Mouse (Mus musculus): ENCODE measurements at regions not wholly inside any gene's neighbourhood (a gene's known extent, or its start where the extent isn't known, plus 50 kb on each side); places are given as distances from the start of the nearest gene placed in this dataset.

DNA sequence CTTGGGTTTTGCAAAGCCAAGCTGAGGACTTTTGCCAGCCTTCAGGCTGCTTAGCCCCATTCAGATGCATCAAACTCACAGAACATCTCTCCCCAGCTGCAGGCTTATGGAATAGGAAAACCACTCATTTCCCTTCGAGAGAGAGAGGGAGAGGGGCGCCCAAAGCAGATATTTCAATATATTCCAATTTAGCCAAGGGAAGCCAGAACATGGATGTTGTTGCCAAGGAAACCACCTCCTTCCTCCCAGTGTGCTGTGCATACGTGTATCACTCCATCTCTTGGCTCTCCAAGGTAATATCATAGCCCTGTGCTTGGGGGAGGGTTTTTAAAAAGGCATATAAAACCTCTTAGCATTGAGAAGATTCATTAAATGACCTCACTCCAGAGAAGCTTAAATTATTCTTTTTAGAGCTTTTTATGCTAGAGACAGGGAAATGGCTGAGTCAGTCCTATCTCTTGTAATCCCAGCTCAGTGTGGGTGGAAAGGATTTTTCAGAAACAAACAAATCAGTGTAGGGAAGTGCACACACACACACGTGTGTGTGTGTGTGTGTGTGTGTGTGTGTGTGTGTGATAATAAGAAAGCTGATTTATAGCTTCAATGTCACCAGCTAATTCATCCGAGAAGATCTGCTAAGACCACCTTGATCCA lies 245.1 kb downstream of the Rps24 start:
- no peak for ATAC-seq (ENCODE audit: extremely low read depth, insufficient number of reproducible peaks, low FRiP score, poor library complexity, severe bottlenecking)

DNA sequence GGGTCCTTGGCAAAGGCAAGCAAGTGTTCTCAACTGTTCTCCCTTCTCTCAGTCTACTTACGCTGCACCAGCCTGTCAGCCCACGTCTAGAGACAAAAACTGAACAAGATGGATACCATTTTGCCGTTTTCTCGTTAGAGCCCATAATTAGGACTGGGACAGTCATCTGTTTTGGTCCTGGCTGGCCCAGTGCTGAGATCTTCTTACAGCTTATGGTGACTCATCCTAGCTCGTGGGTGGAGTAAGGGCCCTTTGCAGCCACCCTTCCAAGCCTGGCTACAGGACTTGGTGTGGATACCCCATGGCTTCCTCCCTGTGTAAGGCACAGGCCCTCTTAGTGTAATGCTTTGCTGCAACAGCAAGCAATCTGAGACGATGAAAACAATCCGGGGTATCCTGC lies 246.4 kb downstream of the Rps24 start:
- no peak for ATAC-seq (ENCODE audit: extremely low read depth, insufficient number of reproducible peaks, low FRiP score, poor library complexity, severe bottlenecking)

DNA sequence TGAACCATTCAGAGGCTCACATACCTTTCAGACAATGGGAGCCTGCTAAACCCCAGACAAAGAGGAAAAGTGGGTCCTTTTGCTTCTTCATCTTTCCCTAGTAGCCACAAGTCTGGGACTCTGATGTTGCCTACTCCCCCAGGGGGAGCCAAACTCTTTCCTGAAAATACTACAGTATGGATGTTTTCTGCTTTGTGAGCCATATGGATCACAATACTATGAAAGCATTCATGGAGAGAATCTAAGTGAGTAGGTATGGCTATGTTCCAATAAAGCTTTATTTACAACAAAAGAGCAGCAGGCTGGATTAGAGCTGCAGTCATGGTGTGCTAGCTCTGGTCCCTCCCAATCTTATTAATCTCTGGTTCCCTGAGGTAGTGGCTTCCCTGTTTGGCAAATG lies 251.9 kb downstream of the Rps24 start:
- ATAC-seq (ENCODE audit: extremely low read depth, insufficient number of reproducible peaks, low FRiP score, poor library complexity, severe bottlenecking), result no peak

DNA sequence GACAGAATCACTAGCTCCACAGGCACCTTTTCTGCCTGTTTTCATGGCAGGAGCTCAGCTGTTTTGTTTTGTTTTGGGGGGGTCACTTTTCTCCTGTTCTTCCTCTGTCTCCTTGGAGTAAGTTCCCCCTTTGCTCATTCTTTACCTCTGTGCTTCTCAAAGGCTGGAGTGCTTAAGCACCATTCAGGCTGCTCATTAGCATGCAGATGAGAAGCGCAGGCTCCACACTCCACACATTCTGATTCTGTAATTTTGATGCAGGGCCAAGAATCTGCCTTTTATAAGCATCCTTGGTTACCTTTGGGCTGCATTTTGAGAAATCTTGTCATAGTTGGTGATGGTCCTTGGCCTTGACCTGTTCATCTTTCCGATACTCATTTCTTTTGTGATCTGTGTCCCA lies 257.5 kb downstream of the Rps24 start:
- no peak for ATAC-seq (ENCODE audit: extremely low read depth, insufficient number of reproducible peaks, low FRiP score, poor library complexity, severe bottlenecking)

DNA sequence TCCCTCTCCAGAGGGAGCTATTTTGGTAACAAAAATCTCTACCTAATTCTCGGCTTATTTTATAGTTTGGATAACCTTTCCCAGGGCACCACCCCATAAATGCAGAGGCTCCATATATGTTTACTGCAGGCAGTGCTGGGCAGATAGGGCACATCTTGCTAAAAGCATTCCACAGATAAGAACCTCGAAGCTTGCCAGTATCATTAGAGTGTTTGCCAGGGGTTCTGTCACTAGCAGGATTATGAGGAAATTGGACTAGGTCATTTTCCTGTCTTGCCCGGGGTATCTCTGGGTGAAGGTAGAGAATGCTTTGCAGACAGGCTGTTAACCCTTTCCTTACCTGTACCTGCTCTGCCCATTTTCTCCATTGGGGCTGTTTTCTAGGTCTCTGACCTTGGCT lies 258.8 kb downstream of the Rps24 start:
- no peak for ATAC-seq (ENCODE audit: extremely low read depth, insufficient number of reproducible peaks, low FRiP score, poor library complexity, severe bottlenecking)

DNA sequence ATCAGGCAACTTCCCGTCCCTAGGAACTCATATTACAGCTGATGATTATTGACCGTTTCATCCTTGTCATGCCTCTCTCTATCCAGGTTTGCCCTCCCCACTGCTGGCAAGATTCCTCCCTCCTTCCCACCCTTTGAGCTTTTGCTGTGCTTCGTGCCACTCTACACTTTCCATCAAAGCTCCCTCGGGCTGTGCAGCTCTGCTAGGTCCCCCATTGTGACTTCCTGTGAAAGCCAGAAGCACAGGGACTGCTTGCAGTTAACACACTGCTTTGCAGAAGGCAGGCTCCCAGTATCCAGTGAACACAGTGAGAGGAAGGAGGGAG lies 260.5 kb downstream of the Rps24 start:
- no peak for ATAC-seq (ENCODE audit: extremely low read depth, insufficient number of reproducible peaks, low FRiP score, poor library complexity, severe bottlenecking)

DNA sequence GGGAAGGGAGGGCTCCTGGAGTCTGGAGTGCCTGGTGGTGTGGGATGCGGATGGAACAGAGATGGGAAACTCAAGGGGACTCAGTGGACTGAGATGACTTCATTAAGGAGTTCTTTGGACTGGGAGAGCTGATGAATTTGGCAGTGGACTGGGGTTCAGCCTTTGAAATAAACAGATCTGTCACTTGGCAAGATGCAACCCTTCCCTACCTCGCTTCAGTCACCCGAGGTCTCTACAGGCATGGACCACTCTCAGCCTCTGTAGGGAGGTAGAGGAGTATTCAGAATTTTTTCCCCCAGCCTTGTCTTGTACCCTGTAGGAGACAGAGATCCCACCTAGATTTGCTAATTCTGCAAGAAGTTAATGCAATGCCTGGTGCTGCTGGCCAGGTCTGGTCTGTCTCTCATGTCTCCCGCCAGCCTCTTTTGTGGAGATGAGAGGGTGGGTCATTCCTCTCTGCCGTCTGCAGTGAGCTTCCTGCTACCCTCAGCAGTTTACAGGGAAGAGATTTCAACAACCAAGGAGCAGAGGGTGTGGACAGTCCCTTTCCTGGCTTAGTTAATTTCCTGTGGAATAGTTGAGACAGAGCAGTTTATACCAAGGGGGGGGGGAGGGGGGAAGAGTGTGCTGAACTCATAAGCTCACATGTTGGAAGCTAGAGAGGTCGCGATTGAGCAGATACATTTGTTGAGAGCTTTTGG lies 261.0 kb downstream of the Rps24 start:
- no peak for ATAC-seq (ENCODE audit: extremely low read depth, insufficient number of reproducible peaks, low FRiP score, poor library complexity, severe bottlenecking)

DNA sequence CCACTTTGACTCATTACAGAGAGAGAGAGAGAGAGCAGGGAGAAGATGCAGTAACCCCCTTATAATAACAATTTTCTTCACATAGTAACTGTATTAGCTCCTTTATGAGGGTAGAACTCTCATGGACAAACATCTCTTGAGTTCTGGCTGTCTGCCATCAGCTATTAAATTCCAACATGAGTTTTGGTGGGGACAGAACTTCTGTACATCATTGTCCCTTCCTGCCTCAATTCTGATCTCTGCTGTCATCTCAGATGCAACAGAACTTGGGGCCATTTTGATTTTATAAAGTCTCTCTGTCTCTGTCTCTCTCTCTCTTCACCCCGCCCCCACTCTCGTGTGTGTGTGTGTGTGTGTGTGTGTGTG lies 261.6 kb downstream of the Rps24 start:
- no peak for ATAC-seq (ENCODE audit: extremely low read depth, insufficient number of reproducible peaks, low FRiP score, poor library complexity, severe bottlenecking)

DNA sequence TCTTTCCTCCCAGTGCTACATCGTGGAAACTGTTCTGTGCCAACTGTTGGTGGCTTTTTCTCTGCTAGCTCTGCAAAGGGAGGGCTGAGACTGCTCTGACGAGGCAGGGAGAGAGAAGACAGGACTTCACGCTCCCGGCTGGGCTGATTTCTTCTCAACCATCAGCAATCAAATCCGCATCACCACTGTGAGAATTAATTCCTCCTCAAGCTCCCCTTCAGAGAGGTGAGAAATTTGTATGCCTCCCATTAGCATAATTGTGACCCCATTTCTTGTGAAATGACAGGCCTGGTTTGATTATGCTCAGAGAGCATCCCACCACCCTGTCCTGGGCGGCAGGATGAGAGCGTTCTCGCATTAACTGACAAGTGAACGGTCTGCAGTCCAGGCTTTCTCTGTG lies 262.4 kb downstream of the Rps24 start:
- no peak for ATAC-seq (ENCODE audit: extremely low read depth, insufficient number of reproducible peaks, low FRiP score, poor library complexity, severe bottlenecking)

DNA sequence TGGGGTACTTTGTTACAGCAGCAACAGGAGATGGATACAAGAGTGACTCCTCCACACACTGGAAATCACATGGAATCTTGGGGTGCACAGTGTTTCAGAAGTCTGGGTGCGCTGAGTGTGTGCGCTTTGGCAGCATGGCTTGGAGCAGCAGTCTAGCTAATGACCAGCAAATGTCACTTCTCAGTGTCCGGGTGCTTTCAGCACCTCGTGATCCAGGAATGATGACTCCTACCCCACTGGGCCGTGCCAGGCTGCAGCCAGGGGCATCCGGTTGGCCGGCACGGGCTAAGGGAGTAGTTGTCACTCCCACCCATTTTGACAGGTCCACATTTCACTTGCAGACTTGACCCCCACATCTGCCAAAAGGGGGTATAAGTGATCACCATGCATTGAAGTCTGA lies 264.3 kb downstream of the Rps24 start:
- no peak for ATAC-seq (ENCODE audit: extremely low read depth, insufficient number of reproducible peaks, low FRiP score, poor library complexity, severe bottlenecking)

DNA sequence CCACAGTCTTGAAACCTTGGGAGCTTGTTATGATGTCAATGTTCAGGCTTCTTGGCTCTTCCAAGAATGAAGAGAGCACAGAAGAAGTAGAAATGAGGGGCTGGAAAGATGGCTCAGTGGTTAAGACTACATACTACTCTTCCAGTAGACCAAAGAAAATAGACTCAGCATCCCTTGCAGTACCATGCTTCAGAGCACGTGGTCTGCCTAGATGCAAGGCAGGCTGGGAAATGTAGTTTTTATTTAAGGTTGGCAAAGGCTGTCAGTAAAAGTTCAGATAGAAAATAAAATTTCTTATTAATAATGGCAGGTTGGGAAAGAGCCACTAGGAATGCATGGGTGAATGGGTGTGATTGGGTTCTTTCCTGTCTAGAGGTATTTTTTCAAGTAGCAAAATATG lies 267.8 kb downstream of the Rps24 start:
- no peak for ATAC-seq (ENCODE audit: extremely low read depth, insufficient number of reproducible peaks, low FRiP score, poor library complexity, severe bottlenecking)

DNA sequence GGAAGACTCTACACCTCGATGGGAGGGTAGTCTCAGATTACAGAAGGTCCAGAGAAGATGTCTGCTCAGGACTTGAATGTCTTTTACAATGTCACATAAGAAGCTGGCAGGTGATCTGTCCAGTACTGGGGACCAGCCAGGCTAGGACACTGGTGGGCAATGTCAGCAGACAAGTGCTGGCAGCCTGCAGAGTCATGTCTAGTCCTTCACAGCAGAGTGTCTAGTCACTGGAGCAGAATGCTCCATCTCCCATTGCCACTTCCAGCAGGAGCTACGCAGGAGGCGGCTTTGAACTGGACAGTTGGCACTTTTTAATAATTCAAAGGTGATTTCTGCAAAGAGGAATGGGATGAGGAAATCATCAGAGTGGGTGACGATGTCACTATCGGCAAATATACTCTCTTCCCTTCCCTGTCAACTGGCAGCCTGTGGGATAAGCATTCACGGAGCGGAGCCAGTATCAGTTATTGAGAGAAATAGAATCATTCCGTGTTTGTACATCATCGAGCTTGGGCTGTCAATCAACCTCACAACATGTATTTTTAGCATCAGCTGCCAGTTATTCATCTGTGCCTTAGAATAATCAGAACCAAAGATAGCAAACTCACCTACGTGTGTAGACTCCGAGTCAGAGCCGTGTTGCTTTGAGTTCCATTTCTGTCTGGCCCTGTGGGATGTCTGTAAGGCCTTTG lies 268.6 kb downstream of the Rps24 start:
- ATAC-seq (ENCODE audit: extremely low read depth, insufficient number of reproducible peaks, low FRiP score, poor library complexity, severe bottlenecking), result no peak

DNA sequence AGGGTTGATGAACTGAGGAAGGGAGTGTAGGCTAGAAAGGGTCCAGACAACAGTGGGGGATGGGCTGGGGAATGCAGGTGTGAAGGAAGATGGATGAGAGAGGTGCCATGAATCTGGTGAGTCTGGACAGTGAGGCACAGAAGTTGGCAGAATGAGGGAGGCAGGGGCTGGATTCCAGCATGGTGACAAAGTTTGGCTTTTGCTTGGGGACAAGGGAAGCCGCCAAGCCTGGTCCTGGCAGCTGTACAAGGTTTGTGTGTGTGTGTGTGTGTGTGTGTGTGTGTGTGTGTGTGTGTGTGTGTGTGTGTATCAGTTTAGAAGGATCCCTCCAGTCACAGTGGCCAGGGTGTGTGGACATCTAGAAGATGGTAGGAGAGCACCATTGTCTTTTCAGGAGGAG lies 270.4 kb downstream of the Rps24 start:
- ATAC-seq (ENCODE audit: extremely low read depth, insufficient number of reproducible peaks, low FRiP score, poor library complexity, severe bottlenecking), result no peak

DNA sequence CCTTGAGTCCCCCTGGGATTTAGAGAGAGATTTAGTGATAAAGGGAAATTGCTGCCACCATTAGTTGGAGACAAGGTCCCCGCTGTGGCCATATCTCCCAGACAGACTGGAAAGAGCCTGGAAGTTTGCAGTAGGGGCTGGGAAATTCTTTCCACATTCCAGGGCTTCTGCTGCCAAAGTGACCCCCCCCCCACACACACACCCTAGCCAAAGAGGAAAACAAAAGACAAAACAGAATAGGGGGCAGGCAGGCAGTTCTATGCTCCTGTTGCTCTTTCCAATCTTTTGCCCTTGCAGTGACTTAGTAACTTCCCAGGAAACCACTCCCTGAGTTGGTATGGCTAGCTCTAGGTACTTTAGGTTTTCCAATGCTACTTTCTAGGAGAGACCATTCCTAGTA lies 270.9 kb downstream of the Rps24 start:
- no peak for ATAC-seq (ENCODE audit: extremely low read depth, insufficient number of reproducible peaks, low FRiP score, poor library complexity, severe bottlenecking)

DNA sequence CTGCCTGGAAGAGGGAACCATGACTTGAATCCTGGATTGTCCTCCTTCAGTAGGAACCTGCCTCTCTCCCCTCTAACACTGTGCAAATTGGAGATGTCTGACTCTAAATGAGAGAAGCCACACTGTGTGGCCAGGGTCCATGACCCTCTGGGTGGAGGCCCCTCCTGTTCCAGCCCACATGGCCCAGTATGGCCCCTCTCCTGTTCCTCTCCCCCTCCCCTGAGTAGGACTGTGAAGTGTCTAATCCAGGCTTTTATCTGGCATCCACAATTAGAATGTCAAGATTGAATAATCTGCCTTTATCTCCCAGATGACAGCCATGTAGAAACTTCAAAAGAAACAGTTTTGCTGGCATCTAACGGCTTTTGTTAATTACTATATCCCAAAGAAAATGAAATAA lies 274.0 kb downstream of the Rps24 start:
- ATAC-seq (ENCODE audit: extremely low read depth, insufficient number of reproducible peaks, low FRiP score, poor library complexity, severe bottlenecking), result no peak

DNA sequence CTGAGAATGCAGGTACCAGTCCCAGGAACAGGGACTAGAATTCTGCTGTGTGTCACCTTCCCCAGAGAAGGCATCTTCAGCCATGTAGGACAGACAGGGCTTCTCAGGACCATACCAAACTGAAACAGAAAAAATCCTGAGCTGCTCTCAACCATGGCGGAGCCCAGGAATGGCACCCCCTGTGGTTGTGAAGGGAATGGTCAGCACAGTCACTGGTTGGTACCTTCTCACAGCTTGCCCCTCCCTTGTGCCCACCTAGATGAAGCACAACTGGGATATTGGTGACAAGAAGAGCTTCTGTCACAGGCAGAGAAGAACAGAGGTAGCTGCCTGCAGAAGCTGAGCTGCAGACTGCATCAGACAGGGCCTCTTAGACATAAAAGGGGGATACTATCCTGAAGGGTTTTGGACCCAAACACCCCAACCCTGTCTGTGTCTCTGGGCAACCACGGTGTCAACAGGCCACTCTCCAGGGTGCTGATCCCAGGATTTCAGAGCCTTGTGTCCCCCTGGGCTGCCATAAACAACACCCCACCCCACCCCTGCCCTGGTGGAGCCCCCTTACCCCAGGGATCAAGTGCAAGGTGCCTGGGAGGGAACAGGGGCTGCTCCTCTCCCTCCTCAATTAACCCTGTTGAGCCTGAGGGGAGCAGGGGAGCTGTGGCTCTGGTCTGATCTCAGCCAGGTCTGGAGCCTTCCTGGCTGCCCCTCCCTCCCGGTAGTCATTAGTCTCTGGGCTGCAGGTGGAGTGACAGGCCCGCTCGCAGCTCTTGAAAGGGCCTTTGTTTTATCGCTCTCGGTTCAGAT lies 275.7 kb downstream of the Rps24 start:
- no peak for ATAC-seq (ENCODE audit: extremely low read depth, insufficient number of reproducible peaks, low FRiP score, poor library complexity, severe bottlenecking)

DNA sequence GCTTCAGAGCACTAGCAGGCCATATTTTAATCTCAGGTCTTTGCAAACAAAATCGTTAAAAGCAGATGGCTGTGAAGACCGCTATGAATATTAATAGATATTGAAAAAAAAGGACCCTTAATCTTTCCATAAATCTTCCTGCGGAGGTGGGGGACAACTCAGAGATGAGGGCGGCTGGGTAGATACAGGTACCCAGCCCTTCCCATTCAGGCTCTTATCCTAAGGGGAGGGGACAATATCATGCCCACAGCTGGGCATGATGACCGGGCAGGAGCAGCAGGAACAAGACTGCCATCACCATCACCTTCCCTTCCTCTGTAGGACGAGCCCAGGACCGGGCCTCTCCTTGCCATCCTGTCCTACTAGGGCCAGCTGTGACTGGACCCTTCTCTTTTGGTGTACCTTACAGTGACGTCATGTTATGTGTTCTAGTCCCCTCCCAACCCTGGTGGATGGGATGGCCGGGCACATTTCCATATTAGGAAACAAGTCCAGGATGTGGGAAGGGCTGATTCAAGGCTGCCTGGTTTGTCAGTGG lies 276.4 kb downstream of the Rps24 start:
- no peak for ATAC-seq (ENCODE audit: extremely low read depth, insufficient number of reproducible peaks, low FRiP score, poor library complexity, severe bottlenecking)

DNA sequence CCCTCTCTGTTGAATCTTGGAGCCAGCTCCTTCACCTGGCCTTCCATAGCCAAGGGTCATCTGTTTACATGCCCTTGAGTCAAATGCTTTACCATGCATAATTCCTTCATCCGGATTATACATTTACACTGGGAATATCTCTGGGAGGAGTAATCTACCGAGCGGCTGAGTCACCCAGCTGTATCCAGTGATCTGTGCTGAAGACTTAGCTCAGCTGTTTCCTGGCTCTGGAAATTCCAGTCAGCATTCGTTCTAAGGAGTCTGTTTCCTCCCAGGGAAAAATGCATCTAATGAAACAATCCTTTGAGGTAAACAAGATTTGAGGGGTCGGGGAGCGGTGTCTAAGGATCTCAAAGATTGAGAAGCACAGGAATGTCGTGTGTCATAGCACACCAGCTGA lies 276.9 kb downstream of the Rps24 start:
- ATAC-seq (ENCODE audit: extremely low read depth, insufficient number of reproducible peaks, low FRiP score, poor library complexity, severe bottlenecking), result no peak

DNA sequence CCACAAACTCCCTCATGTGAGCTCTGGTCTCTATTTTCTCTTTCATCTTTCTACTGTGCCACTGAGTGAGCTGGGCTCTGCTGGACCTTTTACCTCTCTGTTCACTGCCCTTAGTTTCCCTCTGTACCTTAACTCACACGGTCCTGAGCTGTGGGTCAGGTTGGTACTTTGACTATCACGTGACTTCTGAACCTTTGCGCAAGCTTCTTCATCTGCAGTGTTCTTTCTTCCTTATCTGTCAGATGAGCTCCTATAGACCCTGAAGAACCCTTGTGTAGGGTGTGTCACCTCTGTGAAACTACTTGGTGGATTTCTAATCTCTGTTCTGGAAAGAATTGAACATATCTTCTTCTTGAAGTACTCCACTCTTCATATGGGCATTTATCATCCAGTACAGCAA lies 279.3 kb downstream of the Rps24 start:
- ATAC-seq (ENCODE audit: extremely low read depth, insufficient number of reproducible peaks, low FRiP score, poor library complexity, severe bottlenecking), result no peak

DNA sequence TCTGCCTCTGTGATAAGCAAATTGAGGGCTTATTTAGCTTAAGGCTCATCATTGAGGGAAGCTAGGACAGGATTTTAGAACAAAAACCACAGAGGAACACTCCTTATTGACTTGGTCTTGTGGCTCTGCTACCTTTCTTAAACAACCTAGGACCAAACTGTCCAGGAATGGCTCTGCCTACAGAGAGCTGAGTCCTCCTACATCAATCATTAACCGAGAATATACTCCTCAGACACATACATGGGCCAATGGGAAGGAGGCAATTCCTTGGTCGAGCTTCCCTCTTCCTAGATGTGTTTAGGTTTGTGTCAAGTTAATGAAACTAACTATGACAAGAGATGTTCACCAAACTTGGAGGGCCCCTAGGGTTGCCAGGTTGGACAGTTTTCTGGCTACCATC lies 279.8 kb downstream of the Rps24 start:
- ATAC-seq (ENCODE audit: extremely low read depth, insufficient number of reproducible peaks, low FRiP score, poor library complexity, severe bottlenecking), result no peak
